Mouse (Mus musculus): ENCODE measurements around the gene Cnnm3. TPM values are rescaled to one million over a fixed set of nuclear protein-coding genes. Genes with fewer than 3 reads are reported as not detected.

Gene Cnnm3
- polyA plus RNA-seq, 1 experiment from 2014 or later = 4.3 TPM

DNA sequence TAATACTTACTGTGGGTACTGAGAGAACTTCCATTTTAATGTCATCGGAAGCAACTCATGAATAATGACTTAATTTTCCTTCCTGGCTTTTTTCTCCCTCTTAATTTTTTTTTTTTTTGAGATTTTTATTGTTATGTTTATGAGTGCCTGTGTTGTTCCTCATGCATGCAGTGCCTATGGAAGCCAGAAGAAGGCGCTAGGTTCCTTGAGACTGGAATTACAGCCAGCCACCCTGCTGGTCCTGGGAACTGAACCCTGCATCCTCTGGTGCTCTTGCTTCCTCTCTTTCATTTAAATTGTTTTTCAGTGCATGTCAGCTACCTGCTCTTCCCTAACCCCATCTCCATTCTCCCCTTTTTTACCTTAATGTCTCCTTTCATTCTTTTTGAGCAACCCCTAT, 2.1 kb downstream of the Cnnm3 start:
- Histone ChIP-seq H3K4me3 (ENCODE audit: low read depth, low read length) (peak overlapping the region; percentile 80), H3K27me3 (ENCODE audit: control insufficient read depth, insufficient read depth, low read length) (no peaks in the 10 kb centered on the region), H3K36me3 (ENCODE audit: control insufficient read depth, insufficient read depth, low read length) (0 out of 2 replicates have a peak, but pooled peaks cover 2% of the 10 kb centered on the region), H3K9ac (ENCODE audit: low read length) (peak overlapping the region; percentile 82), H3K27ac (ENCODE audit: low read depth, low read length) (no peak overlapping the region), H3K4me1 (ENCODE audit: control insufficient read depth, insufficient read depth, low read length) (peaks cover 18% of the 10 kb centered on the region; the same call in 1 of the 2 replicates), H3K4me2 (peak overlapping the region; percentile 61), H3K9me3 (ENCODE audit: control insufficient read depth, low read length) (no peaks in the 10 kb centered on the region)
- WGBS = 48% methylated on average over 2 of the region's 2 CpGs
- DNase-seq (ENCODE audit: low spot score, missing footprints) = no peak
- no peak for ATAC-seq (ENCODE audit: low FRiP score)

DNA sequence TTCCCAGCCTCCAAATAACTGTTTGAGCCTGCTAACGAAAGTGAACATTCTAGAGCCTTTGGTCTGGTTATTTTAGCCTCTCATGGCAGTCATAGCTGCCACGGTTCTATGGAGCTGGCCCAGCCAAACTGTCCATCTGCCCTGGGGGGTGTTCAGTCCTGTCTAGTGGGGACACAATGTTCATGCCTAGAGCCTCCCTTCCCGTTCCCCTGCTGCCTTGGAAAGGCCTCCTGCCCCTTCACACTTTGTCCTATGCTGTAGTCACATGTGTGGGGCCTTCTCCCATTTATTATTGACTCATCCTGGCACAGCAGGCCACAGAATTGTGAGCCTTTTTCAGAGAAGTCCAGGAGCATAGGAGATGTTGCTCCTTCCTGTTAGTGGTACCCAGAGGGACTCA, 6.6 kb downstream of the Cnnm3 start:
- Histone ChIP-seq H3K9me3 (ENCODE audit: control insufficient read depth, low read length) (no peaks in the 10 kb centered on the region), H3K9ac (ENCODE audit: low read length) (no peak overlapping the region), H3K4me2 (no peak overlapping the region), H3K4me3 (ENCODE audit: low read depth, low read length) (no peak overlapping the region), H3K36me3 (ENCODE audit: control insufficient read depth, insufficient read depth, low read length) (peaks cover 11% of the 10 kb centered on the region; the same call in 1 of the 2 replicates), H3K27ac (ENCODE audit: low read depth, low read length) (no peak overlapping the region), H3K27me3 (ENCODE audit: control insufficient read depth, insufficient read depth, low read length) (no peaks in the 10 kb centered on the region), H3K4me1 (ENCODE audit: control insufficient read depth, insufficient read depth, low read length) (peaks cover 15% of the 10 kb centered on the region; the same call in 1 of the 2 replicates)
- WGBS = 85% methylated on average over 3 of the region's 3 CpGs
- DNase-seq (ENCODE audit: low spot score, missing footprints) = peak; percentile 35
- no peak for ATAC-seq (ENCODE audit: low FRiP score)

DNA sequence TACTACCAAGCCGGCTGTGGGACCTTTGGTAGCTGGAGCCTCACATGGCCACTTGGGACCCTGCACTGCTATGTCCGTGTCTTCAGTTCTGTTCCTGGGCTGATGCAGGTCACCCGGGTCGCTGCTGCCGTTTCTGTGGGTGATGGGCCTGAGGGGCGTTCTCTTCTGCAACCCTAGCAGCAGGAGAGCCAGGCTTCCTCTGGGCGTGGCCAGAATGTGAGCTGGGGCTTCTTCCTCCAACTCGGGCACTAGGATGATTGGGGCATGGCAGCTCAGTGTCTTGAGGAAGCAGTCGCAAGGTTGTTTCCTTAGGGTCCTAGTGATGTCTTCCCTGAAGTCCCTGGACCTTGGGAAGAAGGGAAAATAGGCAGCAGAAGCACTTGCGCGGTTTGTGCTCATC, 8.0 kb downstream of the Cnnm3 start:
- no peaks in the 10 kb centered on the region for H3K27me3 ChIP-seq (ENCODE audit: control insufficient read depth, insufficient read depth, low read length)
- 88% methylated on average over 11 of the region's 11 CpGs for WGBS
- H3K4me3 ChIP-seq (ENCODE audit: low read depth, low read length) = no peak overlapping the region
- peak; percentile 19 for DNase-seq (ENCODE audit: low spot score, missing footprints)
- H3K4me2 ChIP-seq = no peak overlapping the region
- no peak for ATAC-seq (ENCODE audit: low FRiP score)
- no peak overlapping the region for H3K27ac ChIP-seq (ENCODE audit: low read depth, low read length)
- peaks cover 5% of the 10 kb centered on the region; the same call in 1 of the 2 replicates for H3K4me1 ChIP-seq (ENCODE audit: control insufficient read depth, insufficient read depth, low read length)
- no peak overlapping the region for H3K9ac ChIP-seq (ENCODE audit: low read length)
- no peaks in the 10 kb centered on the region for H3K9me3 ChIP-seq (ENCODE audit: control insufficient read depth, low read length)
- peaks cover 12% of the 10 kb centered on the region for H3K36me3 ChIP-seq (ENCODE audit: control insufficient read depth, insufficient read depth, low read length)

DNA sequence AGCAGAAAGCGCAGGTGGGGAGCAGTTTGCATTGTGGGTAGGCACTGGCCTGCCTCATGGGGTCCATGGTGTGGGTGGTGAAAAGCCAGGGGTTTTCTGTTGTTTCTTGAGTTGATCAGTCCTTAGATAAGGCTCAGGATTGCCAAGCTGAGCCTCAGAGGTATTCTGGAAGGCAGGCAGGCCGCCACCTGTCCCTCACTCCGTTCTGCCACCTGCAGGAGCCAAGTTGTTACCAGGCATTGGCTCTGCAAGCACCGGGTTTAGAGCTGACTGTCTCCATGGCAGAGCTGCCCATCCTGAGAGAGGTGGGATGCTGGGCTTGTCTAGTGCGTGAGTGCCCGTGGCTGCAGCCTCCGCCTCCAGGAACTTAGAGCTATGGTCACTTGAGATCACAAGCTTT, 10.5 kb downstream of the Cnnm3 start:
- ATAC-seq (ENCODE audit: low FRiP score) = no peak
- H3K4me2 ChIP-seq = no peak overlapping the region
- H3K27me3 ChIP-seq (ENCODE audit: control insufficient read depth, insufficient read depth, low read length) = no peaks in the 10 kb centered on the region
- no peak overlapping the region for H3K9ac ChIP-seq (ENCODE audit: low read length)
- H3K4me3 ChIP-seq (ENCODE audit: low read depth, low read length) = no peak overlapping the region
- H3K9me3 ChIP-seq (ENCODE audit: control insufficient read depth, low read length) = no peaks in the 10 kb centered on the region
- 95% methylated on average over 7 of the region's 7 CpGs for WGBS
- no peak overlapping the region for H3K27ac ChIP-seq (ENCODE audit: low read depth, low read length)
- no peaks in the 10 kb centered on the region for H3K4me1 ChIP-seq (ENCODE audit: control insufficient read depth, insufficient read depth, low read length)
- no peak for DNase-seq (ENCODE audit: low spot score, missing footprints)
- H3K36me3 ChIP-seq (ENCODE audit: control insufficient read depth, insufficient read depth, low read length) = peaks cover 22% of the 10 kb centered on the region

DNA sequence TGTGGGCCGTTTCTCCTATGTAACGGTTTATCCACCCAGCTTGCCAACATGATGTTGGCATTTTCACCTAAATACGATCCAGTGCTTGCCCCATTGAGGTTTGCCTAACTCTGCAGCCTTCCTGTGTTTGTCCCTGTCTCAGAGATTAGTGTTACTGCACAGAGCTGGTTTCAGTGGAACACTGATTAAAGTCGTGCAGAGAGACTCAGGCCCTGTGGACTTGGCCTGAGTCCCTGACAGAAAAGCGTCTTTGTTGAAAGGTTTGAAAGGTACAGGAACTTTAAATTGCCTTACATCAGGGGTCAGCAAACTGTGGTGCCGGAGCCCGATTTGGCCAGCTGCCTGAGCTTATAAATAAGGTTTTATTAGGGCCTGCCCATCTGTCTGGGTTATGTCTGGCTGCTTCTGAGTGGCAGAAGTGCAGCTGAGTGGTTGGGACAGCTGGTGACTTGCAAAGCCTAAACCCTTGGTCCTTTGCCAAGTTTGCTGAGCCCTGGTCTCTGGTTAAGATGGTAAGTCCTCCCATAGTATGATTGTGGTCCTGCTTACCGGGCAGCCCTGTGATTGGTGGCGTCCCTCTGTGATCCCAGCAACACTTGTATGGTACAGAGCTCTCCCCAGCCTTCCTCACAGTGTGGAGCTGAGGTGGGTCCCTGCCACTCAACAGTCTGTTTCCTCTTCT, 11.8 kb downstream of the Cnnm3 start:
- Histone ChIP-seq H3K36me3 (ENCODE audit: control insufficient read depth, insufficient read depth, low read length) (peaks cover 22% of the 10 kb centered on the region), H3K27me3 (ENCODE audit: control insufficient read depth, insufficient read depth, low read length) (no peaks in the 10 kb centered on the region), H3K9me3 (ENCODE audit: control insufficient read depth, low read length) (no peaks in the 10 kb centered on the region), H3K4me1 (ENCODE audit: control insufficient read depth, insufficient read depth, low read length) (no peaks in the 10 kb centered on the region; the same call in 1 of the 2 replicates), H3K27ac (ENCODE audit: low read depth, low read length) (no peak overlapping the region), H3K4me2 (no peak overlapping the region), H3K4me3 (ENCODE audit: low read depth, low read length) (no peak overlapping the region), H3K9ac (ENCODE audit: low read length) (no peak overlapping the region)
- no peak for ATAC-seq (ENCODE audit: low FRiP score)
- DNase-seq (ENCODE audit: low spot score, missing footprints) = no peak
- WGBS = 94% methylated on average over 9 of the region's 9 CpGs

DNA sequence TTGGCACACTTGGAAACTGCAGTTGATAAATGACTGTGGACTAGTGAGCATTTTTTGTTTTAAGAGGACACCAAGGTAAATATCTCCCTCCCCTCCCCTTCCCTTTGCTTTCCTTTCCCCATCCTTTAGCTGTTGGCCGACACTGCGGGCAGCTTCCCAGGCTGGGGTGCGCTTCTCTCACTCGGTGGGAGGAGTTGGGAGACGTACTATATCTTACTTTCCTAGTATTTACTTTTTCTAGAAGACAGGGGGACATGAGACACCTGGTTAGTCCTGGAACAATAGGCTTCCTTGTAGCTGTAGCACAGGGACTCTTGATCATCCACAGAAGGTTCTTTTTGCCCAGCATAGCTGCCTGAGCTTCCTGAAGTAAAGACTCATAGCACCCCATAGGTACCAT, 12.4 kb downstream of the Cnnm3 start:
- Histone ChIP-seq H3K27me3 (ENCODE audit: control insufficient read depth, insufficient read depth, low read length) (no peaks in the 10 kb centered on the region), H3K9ac (ENCODE audit: low read length) (no peak overlapping the region), H3K4me1 (ENCODE audit: control insufficient read depth, insufficient read depth, low read length) (no peaks in the 10 kb centered on the region; the same call in 1 of the 2 replicates), H3K4me3 (ENCODE audit: low read depth, low read length) (no peak overlapping the region), H3K36me3 (ENCODE audit: control insufficient read depth, insufficient read depth, low read length) (peaks cover 22% of the 10 kb centered on the region), H3K4me2 (no peak overlapping the region), H3K9me3 (ENCODE audit: control insufficient read depth, low read length) (no peaks in the 10 kb centered on the region), H3K27ac (ENCODE audit: low read depth, low read length) (no peak overlapping the region)
- DNase-seq (ENCODE audit: low spot score, missing footprints) (no peak), ATAC-seq (ENCODE audit: low FRiP score) (no peak)
- WGBS = 94% methylated on average over 5 of the region's 5 CpGs

DNA sequence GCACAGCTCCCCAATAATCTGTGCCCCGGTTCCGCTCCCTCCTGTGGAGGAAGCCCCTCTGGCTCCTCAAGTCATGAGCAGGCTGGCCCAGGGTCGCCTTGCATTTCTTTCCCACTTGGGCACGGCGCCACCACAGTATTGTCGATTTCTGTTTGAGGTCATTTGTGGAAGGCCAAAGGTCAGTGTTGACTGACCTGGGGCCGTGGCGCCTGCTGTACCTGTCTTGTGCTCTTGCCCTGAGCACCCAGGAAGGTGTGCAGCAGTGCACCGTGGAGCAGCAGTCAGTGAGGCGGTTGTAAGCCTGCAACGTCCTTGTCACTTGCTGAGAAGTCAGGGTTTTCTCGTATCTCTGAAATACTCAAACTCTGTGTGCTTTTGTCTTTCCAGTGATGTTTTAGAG, 14.1 kb downstream of the Cnnm3 start:
- Histone ChIP-seq H3K27ac (ENCODE audit: low read depth, low read length) (no peak overlapping the region), H3K4me3 (ENCODE audit: low read depth, low read length) (no peak overlapping the region), H3K4me1 (ENCODE audit: control insufficient read depth, insufficient read depth, low read length) (no peaks in the 10 kb centered on the region; the same call in 1 of the 2 replicates), H3K9me3 (ENCODE audit: control insufficient read depth, low read length) (no peaks in the 10 kb centered on the region), H3K9ac (ENCODE audit: low read length) (no peak overlapping the region), H3K4me2 (no peak overlapping the region), H3K27me3 (ENCODE audit: control insufficient read depth, insufficient read depth, low read length) (no peaks in the 10 kb centered on the region), H3K36me3 (ENCODE audit: control insufficient read depth, insufficient read depth, low read length) (peaks cover 17% of the 10 kb centered on the region)
- ATAC-seq (ENCODE audit: low FRiP score) (no peak), DNase-seq (ENCODE audit: low spot score, missing footprints) (no peak)
- WGBS = 93% methylated on average over 12 of the region's 12 CpGs

DNA sequence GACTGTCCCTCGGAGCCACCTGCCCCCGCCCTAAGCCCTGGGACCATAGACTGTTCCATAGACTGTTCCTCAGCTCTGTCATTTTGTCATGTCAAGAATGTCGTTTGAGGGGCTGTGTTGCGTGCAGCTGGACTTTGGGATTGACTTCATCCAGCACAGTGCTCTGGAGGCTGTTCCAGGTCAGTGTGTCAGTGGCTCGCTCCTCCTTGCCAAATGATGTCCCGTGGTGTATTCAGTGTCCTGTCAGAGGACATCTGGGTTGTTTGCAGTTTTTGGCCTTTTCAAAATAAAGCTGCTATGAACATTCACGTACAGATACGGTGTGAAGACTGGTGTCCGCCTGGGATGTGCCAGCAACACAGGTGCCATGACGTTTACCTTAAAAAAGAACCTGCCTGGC, 15.2 kb downstream of the Cnnm3 start:
- Histone ChIP-seq H3K9me3 (ENCODE audit: control insufficient read depth, low read length) (no peaks in the 10 kb centered on the region), H3K4me2 (no peak overlapping the region), H3K4me3 (ENCODE audit: low read depth, low read length) (no peak overlapping the region), H3K27ac (ENCODE audit: low read depth, low read length) (no peak overlapping the region), H3K9ac (ENCODE audit: low read length) (no peak overlapping the region), H3K4me1 (ENCODE audit: control insufficient read depth, insufficient read depth, low read length) (no peaks in the 10 kb centered on the region; the same call in 1 of the 2 replicates), H3K36me3 (ENCODE audit: control insufficient read depth, insufficient read depth, low read length) (peaks cover 12% of the 10 kb centered on the region), H3K27me3 (ENCODE audit: control insufficient read depth, insufficient read depth, low read length) (no peaks in the 10 kb centered on the region)
- DNase-seq (ENCODE audit: low spot score, missing footprints) (no peak), ATAC-seq (ENCODE audit: low FRiP score) (no peak)
- WGBS = 94% methylated on average over 10 of the region's 10 CpGs

DNA sequence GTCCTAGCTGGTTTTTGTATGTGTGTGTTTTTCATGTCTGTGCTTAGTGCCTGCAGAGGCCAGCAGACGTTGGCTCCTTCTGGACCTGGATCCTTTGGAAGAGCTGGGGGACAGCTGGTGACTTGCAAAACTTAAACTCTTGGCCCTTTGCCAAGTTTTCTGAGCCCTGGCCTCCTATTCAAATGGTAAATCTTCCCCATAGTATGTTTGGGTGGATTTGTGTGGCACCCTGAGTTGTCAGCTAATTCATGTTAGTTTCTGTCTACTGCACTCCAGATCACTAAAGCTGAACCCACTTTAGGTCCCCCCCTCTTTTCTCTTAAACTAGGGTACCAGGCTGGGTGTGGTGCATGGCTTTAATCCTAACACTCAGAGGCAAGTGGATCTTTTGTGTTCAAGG, 16.7 kb downstream of the Cnnm3 start:
- WGBS = 32% methylated on average over 1 of the region's 1 CpGs
- H3K36me3 ChIP-seq (ENCODE audit: control insufficient read depth, insufficient read depth, low read length) = peaks cover 12% of the 10 kb centered on the region
- peak; percentile 89 for DNase-seq (ENCODE audit: low spot score, missing footprints)
- no peak overlapping the region for H3K4me2 ChIP-seq
- peak; percentile 73 for ATAC-seq (ENCODE audit: low FRiP score)
- H3K9ac ChIP-seq (ENCODE audit: low read length) = no peak overlapping the region
- H3K9me3 ChIP-seq (ENCODE audit: control insufficient read depth, low read length) = no peaks in the 10 kb centered on the region
- H3K27ac ChIP-seq (ENCODE audit: low read depth, low read length) = peak overlapping the region; percentile 71
- no peaks in the 10 kb centered on the region for H3K27me3 ChIP-seq (ENCODE audit: control insufficient read depth, insufficient read depth, low read length)
- H3K4me3 ChIP-seq (ENCODE audit: low read depth, low read length) = no peak overlapping the region
- H3K4me1 ChIP-seq (ENCODE audit: control insufficient read depth, insufficient read depth, low read length) = no peaks in the 10 kb centered on the region; the same call in 1 of the 2 replicates
